Mouse (Mus musculus): ENCODE data around the gene Aqp6.

Gene Aqp6

GRCm38 (mm10) chr15:99599245-99600070 is 1.7 kb upstream of the Aqp6 start:
- DNase-seq (ENCODE audit: low spot score) = no peak

- no peak for DNase-seq (ENCODE audit: low spot score)
Measured at GRCm38 (mm10) chr15:99601823-99602120, 572 bp downstream of the Aqp6 start.

GRCm38 (mm10) chr15:99602206-99602820 is 1.1 kb downstream of the Aqp6 start:
- no peak for DNase-seq (ENCODE audit: low spot score)

GRCm38 (mm10) chr15:99603216-99603615 is 2.0 kb downstream of the Aqp6 start:
- DNase-seq (ENCODE audit: low spot score) = no peak

- no peak for DNase-seq (ENCODE audit: low spot score)
Measured at GRCm38 (mm10) chr15:99605595-99605994, 4.4 kb downstream of the Aqp6 start.

- no peak for DNase-seq (ENCODE audit: low spot score)
Measured at GRCm38 (mm10) chr15:99606515-99606914, 5.3 kb downstream of the Aqp6 start.

GRCm38 (mm10) chr15:99607388-99608113 is 6.4 kb downstream of the Aqp6 start:
- DNase-seq (ENCODE audit: low spot score) = no peak

- DNase-seq (ENCODE audit: low spot score) = no peak
Measured at GRCm38 (mm10) chr15:99608382-99609125, 7.4 kb downstream of the Aqp6 start.

- no peak for DNase-seq (ENCODE audit: low spot score)
Measured at GRCm38 (mm10) chr15:99611563-99611962, 10.4 kb downstream of the Aqp6 start.

- no peak for DNase-seq (ENCODE audit: low spot score)
Measured at GRCm38 (mm10) chr15:99614273-99614672, 13.1 kb downstream of the Aqp6 start.

- no peak for DNase-seq (ENCODE audit: low spot score)
Measured at GRCm38 (mm10) chr15:99614753-99615152, 13.6 kb downstream of the Aqp6 start.

GRCm38 (mm10) chr15:99615246-99615645 is 14.0 kb downstream of the Aqp6 start:
- no peak for DNase-seq (ENCODE audit: low spot score)

GRCm38 (mm10) chr15:99618595-99618994 is 17.4 kb downstream of the Aqp6 start:
- DNase-seq (ENCODE audit: low spot score) = no peak

GRCm38 (mm10) chr15:99619821-99620220 is 18.6 kb downstream of the Aqp6 start:
- no peak for DNase-seq (ENCODE audit: low spot score)

GRCm38 (mm10) chr15:99622063-99622462 is 20.9 kb downstream of the Aqp6 start:
- DNase-seq (ENCODE audit: low spot score) = no peak

- no peak for DNase-seq (ENCODE audit: low spot score)
Measured at GRCm38 (mm10) chr15:99631618-99632017, 30.4 kb downstream of the Aqp6 start.

GRCm38 (mm10) chr15:99634702-99635101 is 33.5 kb downstream of the Aqp6 start:
- DNase-seq (ENCODE audit: low spot score) = no peak

GRCm38 (mm10) chr15:99637405-99638123 is 36.4 kb downstream of the Aqp6 start:
- no peak for DNase-seq (ENCODE audit: low spot score)

GRCm38 (mm10) chr15:99638124-99638485 is 36.9 kb downstream of the Aqp6 start:
- DNase-seq (ENCODE audit: low spot score) = no peak

- DNase-seq (ENCODE audit: low spot score) = no peak
Measured at GRCm38 (mm10) chr15:99642622-99643021, 41.4 kb downstream of the Aqp6 start.

- no peak for DNase-seq (ENCODE audit: low spot score)
Measured at GRCm38 (mm10) chr15:99643832-99644231, 42.6 kb downstream of the Aqp6 start.

- no peak for DNase-seq (ENCODE audit: low spot score)
Measured at GRCm38 (mm10) chr15:99644776-99645175, 43.6 kb downstream of the Aqp6 start.

All from urinary bladder, postnatal 10 days (tissue).